ENCODE assay signal across 10 mouse cellular contexts in genomic region chr1:80665161-80665560, GRCm38 (mm10).
A peak's percentile ranks its signal among the peaks of the same experiment; 100 is the strongest.
DNase-seq lines count a peak whose midpoint lies in the region; ATAC-seq and TF ChIP-seq lines count a peak whose summit lies in the region.
"Had no signal": no experiment of that assay in that cellular context is flagged by ENCODE, and none has a peak within 500 bp of the region (broad histone marks: within the 10 kb centered on the region; RNA-seq: fewer than 3 reads in every experiment).

No protein-coding gene starts in this region.

- H3K36me3 ChIP-seq in liver, adult 2 months (ENCODE audit: control insufficient read depth, insufficient read depth, low read length) = no peaks in the 10 kb centered on the region
- no peaks in the 10 kb centered on the region for H3K36me3 ChIP-seq in liver, embryonic 11.5 days (ENCODE audit: control insufficient read depth, insufficient read depth, low read length)
- H3K36me3 ChIP-seq in heart, embryonic 16.5 days (ENCODE audit: control insufficient read depth, insufficient read depth) = no peaks in the 10 kb centered on the region
- H3K36me3 ChIP-seq: embryonic facial prominence, embryonic 12.5 days had no signal

- 81% methylated on average over 6 of the region's 6 CpGs for WGBS in liver, adult 2 months
- WGBS in liver, embryonic 11.5 days = 55% methylated on average over 6 of the region's 6 CpGs
- 74% methylated on average over 6 of the region's 6 CpGs for WGBS in heart, embryonic 16.5 days
- WGBS in cerebellum, adult 2 months = 94% methylated on average over 6 of the region's 6 CpGs

- no peak for TF ChIP-seq POLR2A in liver, adult 2 months (IDR thresholded peaks at IDR 0.05; ENCODE audit: extremely low read depth, insufficient read depth, low read length)
- no peak for TF ChIP-seq POLR2A in cerebellum, adult 2 months (IDR thresholded peaks at IDR 0.05; ENCODE audit: borderline replicate concordance, insufficient read depth, low read length)

- no peak overlapping the region for H3K9ac ChIP-seq in liver, adult 2 months (ENCODE audit: low read depth, low read length)
- H3K9ac ChIP-seq in liver, embryonic 11.5 days (ENCODE audit: low read depth, low read length) = no peak overlapping the region
- no peak overlapping the region for H3K9ac ChIP-seq in heart, embryonic 16.5 days (ENCODE audit: low read length)
- H3K9ac ChIP-seq: embryonic facial prominence, embryonic 12.5 days had no signal

- no peaks in the 10 kb centered on the region for H3K9me3 ChIP-seq in liver, embryonic 11.5 days (ENCODE audit: control insufficient read depth, low read length)
- H3K9me3 ChIP-seq in heart, embryonic 16.5 days (replicated peaks; ENCODE audit: control insufficient read depth, low read length) = no peaks in the 10 kb centered on the region
- H3K9me3 ChIP-seq: embryonic facial prominence, embryonic 12.5 days had no signal

- peak overlapping the region; percentile 44 for H3K4me3 ChIP-seq in liver, adult 2 months (ENCODE audit: insufficient read depth, low read depth, low read length)
- H3K4me3 ChIP-seq in liver, embryonic 11.5 days (ENCODE audit: low read depth, low read length) = no peak overlapping the region
- H3K4me3 ChIP-seq in heart, embryonic 16.5 days (ENCODE audit: low read length) = peak overlapping the region; percentile 23
- H3K4me3 ChIP-seq in cerebellum, adult 2 months (replicated peaks; ENCODE audit: insufficient read depth, low read depth, low read length) = no peak overlapping the region
- H3K4me3 ChIP-seq: embryonic facial prominence, embryonic 12.5 days; left cerebral cortex, adult 2 months had no signal

- 0 out of 2 replicates have a peak overlapping the region, but pooled peaks have one; percentile 16 for H3K27ac ChIP-seq in liver, adult 2 months (replicated peaks; ENCODE audit: insufficient read depth, low read depth, low read length)
- no peak overlapping the region for H3K27ac ChIP-seq in liver, embryonic 11.5 days (ENCODE audit: low read depth, low read length)
- H3K27ac ChIP-seq in heart, embryonic 16.5 days (ENCODE audit: low read length) = 0 out of 2 replicates have a peak overlapping the region, but pooled peaks have one; percentile 23
- no peak overlapping the region for H3K27ac ChIP-seq in cerebellum, adult 2 months (ENCODE audit: insufficient read depth, low read length)
- H3K27ac ChIP-seq: embryonic facial prominence, embryonic 12.5 days; left cerebral cortex, adult 2 months had no signal

- no peak overlapping the region for H3K4me2 ChIP-seq in liver, embryonic 11.5 days
- 0 out of 2 replicates have a peak overlapping the region, but pooled peaks have one; percentile 15 for H3K4me2 ChIP-seq in heart, embryonic 16.5 days (ENCODE audit: low read depth, low read length)
- H3K4me2 ChIP-seq: embryonic facial prominence, embryonic 12.5 days had no signal

- peak; percentile 44 for DNase-seq in liver, adult 2 months (ENCODE audit: extremely low read depth, low read depth, low spot score)
- DNase-seq in liver, embryonic 11.5 days (ENCODE audit: low spot score) = no peak
- DNase-seq in thymus, postnatal 36 days = peak; percentile 64 to 72
- DNase-seq in cerebellum, adult 11-12 months = no peak
- DNase-seq in left cerebral cortex, postnatal 4 days = no peak
- DNase-seq in cerebellum, adult 2 months = no peak

- TF ChIP-seq CTCF in liver, adult 2 months (IDR thresholded peaks at IDR 0.05; ENCODE audit: low read depth, low read length) = no peak
- TF ChIP-seq CTCF in cerebellum, adult 2 months (IDR thresholded peaks at IDR 0.05; ENCODE audit: borderline replicate concordance, insufficient read depth, low read depth, low read length) = no peak

- no peaks in the 10 kb centered on the region for H3K27me3 ChIP-seq in liver, adult 2 months (ENCODE audit: control insufficient read depth, insufficient read depth, low read length)
- no peaks in the 10 kb centered on the region for H3K27me3 ChIP-seq in liver, embryonic 11.5 days (replicated peaks; ENCODE audit: control insufficient read depth, insufficient read depth, low read length)
- no peaks in the 10 kb centered on the region for H3K27me3 ChIP-seq in heart, embryonic 16.5 days (ENCODE audit: control insufficient read depth, insufficient read depth, low read length)
- H3K27me3 ChIP-seq in cerebellum, adult 2 months (ENCODE audit: control insufficient read depth, insufficient read depth, low read length) = no peaks in the 10 kb centered on the region
- H3K27me3 ChIP-seq: embryonic facial prominence, embryonic 12.5 days had no signal

- H3K4me1 ChIP-seq in liver, adult 2 months (ENCODE audit: control insufficient read depth, insufficient read depth, low read length) = no peaks in the 10 kb centered on the region
- no peaks in the 10 kb centered on the region for H3K4me1 ChIP-seq in liver, embryonic 11.5 days (replicated peaks; ENCODE audit: control insufficient read depth, insufficient read depth, low read length)
- no peaks in the 10 kb centered on the region for H3K4me1 ChIP-seq in heart, embryonic 16.5 days (ENCODE audit: control insufficient read depth, insufficient read depth, low read length)
- H3K4me1 ChIP-seq in cerebellum, adult 2 months (ENCODE audit: control insufficient read depth, insufficient read depth, low read length) = no peaks in the 10 kb centered on the region

- no peak for ATAC-seq in liver, embryonic 11.5 days (replicated peaks; ENCODE audit: low FRiP score)
- ATAC-seq in heart, embryonic 16.5 days (replicated peaks; ENCODE audit: extremely low read depth, insufficient read depth, low FRiP score) = peak; percentile 65
- ATAC-seq in monocyte, adult 5-6 weeks (replicated peaks; ENCODE audit: insufficient number of reproducible peaks, low FRiP score, low TSS enrichment, poor library complexity, severe bottlenecking) = peak; percentile 98

- no peaks in the 10 kb centered on the region for H3K79me2 ChIP-seq in liver, adult 2 months (ENCODE audit: control insufficient read depth, insufficient read depth, low read length)

- intact Hi-C loops in left cerebral cortex, postnatal 4 days (cut with DNase I) = no loop called here

Comparison
In these comparisons a context has a peak if more than half of its experiments do, and no peak if none do; other contexts are left out.
1. DNase-seq: peak in liver, adult 2 months (single experiment) and thymus, postnatal 36 days (2 of 2); none in liver, embryonic 11.5 days (single experiment), cerebellum, adult 11-12 months (single experiment), left cerebral cortex, postnatal 4 days (single experiment) and cerebellum, adult 2 months (0 of 2).
2. H3K27ac ChIP-seq: peak in liver, adult 2 months (single experiment) and heart, embryonic 16.5 days (single experiment); none in liver, embryonic 11.5 days (single experiment) and cerebellum, adult 2 months (single experiment).
3. H3K4me3 ChIP-seq: peak in liver, adult 2 months (single experiment) and heart, embryonic 16.5 days (single experiment); none in liver, embryonic 11.5 days (single experiment) and cerebellum, adult 2 months (single experiment).